Comparison of ENCODE assay signal across 7 mouse cellular contexts in the genomic region with DNA sequence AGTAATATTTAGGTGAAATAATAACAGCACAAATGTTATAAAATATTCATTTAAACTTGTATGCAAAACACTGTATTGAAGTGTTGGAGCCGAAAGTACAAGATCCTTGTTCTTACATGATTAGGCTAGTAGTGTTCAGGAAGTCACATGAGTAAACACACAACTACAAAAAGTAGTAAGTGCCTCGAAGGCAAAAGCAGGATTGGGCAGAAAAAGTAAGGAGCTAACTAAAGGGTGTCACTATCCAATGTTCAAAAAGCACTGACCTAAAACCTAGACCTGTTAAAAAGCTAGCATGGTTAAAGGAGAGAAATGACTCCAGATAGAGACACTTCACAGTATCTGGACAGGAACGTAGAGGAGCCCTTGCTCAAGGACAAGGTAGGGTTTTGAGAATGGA. TPM values are rescaled to one million over a fixed set of nuclear protein-coding genes. Genes with fewer than 3 reads are reported as not detected.
A peak's percentile ranks its signal among the peaks of the same experiment; 100 is the strongest.
DNase-seq lines count a peak whose midpoint lies in the region; ATAC-seq and TF ChIP-seq lines count a peak whose summit lies in the region.

No protein-coding gene starts in this region.

- H3K9ac ChIP-seq in forebrain, embryonic 11.5 days (ENCODE audit: low read length) = peak overlapping the region; percentile 88; the same call in 1 of the 2 replicates
- peak overlapping the region; percentile 87 for H3K9ac ChIP-seq in liver, embryonic 12.5 days

- DNase-seq in testis, postnatal 10 days (ENCODE audit: low spot score) = no peak
- no peak for DNase-seq in forebrain, embryonic 11.5 days (ENCODE audit: low spot score)
- no peak for DNase-seq in urinary bladder, postnatal 14 days (ENCODE audit: low spot score)
- no peak for DNase-seq in frontal cortex, postnatal 25 days (ENCODE audit: low spot score in 2 of 2)
- no peak for DNase-seq in urinary bladder, adult 18-20 months (ENCODE audit: low spot score in 2 of 2)

- no peaks in the 10 kb centered on the region; the same call in 1 of the 2 replicates for H3K4me1 ChIP-seq in testis, adult 2 months (ENCODE audit: control insufficient read depth, insufficient read depth, low read length)
- H3K4me1 ChIP-seq in forebrain, embryonic 11.5 days (replicated peaks; ENCODE audit: control insufficient read depth, insufficient read depth, low read length) = peaks cover 3% of the 10 kb centered on the region; the same call in 1 of the 2 replicates
- peaks cover 22% of the 10 kb centered on the region for H3K4me1 ChIP-seq in liver, embryonic 12.5 days

- TF ChIP-seq POLR2A in testis, adult 2 months (IDR thresholded peaks at IDR 0.05; ENCODE audit: control insufficient read depth, low read depth, low read length) = no peak

- H3K9me3 ChIP-seq in forebrain, embryonic 11.5 days (ENCODE audit: control insufficient read depth, low read length) = no peaks in the 10 kb centered on the region
- no peaks in the 10 kb centered on the region for H3K9me3 ChIP-seq in liver, embryonic 12.5 days (replicated peaks)

- peak overlapping the region; percentile 65 for H3K4me2 ChIP-seq in forebrain, embryonic 11.5 days (ENCODE audit: low read depth, low read length, severe bottlenecking)
- peak overlapping the region; percentile 88 for H3K4me2 ChIP-seq in liver, embryonic 12.5 days

- no peak for ATAC-seq in forebrain, embryonic 11.5 days (replicated peaks; ENCODE audit: low FRiP score)
- no peak for ATAC-seq in liver, embryonic 12.5 days

- H3K4me3 ChIP-seq in testis, adult 2 months (ENCODE audit: control insufficient read depth, low read depth, low read length) = peak overlapping the region; percentile 6; the same call in 1 of the 2 replicates
- peak overlapping the region; percentile 72 for H3K4me3 ChIP-seq in forebrain, embryonic 11.5 days (ENCODE audit: low read depth, low read length)
- peak overlapping the region; percentile 81 for H3K4me3 ChIP-seq in liver, embryonic 12.5 days

- TF ChIP-seq CTCF in testis, adult 2 months (IDR thresholded peaks at IDR 0.05; ENCODE audit: control insufficient read depth, insufficient read depth, insufficient replicate concordance, low read depth, low read length) = no peak

- 64% methylated on average over 3 of the region's 3 CpGs for WGBS in forebrain, embryonic 11.5 days
- WGBS in liver, embryonic 12.5 days (ENCODE audit: insufficient replicate concordance) = 32% methylated on average over 3 of the region's 3 CpGs

- no peak overlapping the region for H3K27ac ChIP-seq in testis, adult 2 months (ENCODE audit: control insufficient read depth, insufficient read depth, low read depth, low read length)
- H3K27ac ChIP-seq in forebrain, embryonic 11.5 days (ENCODE audit: low read depth, low read length) = no peak overlapping the region
- H3K27ac ChIP-seq in liver, embryonic 12.5 days = peak overlapping the region; percentile 97; the same call in 1 of the 2 replicates

- H3K36me3 ChIP-seq in testis, adult 2 months (ENCODE audit: control insufficient read depth, insufficient read depth, low read length) = no peaks in the 10 kb centered on the region
- no peaks in the 10 kb centered on the region for H3K36me3 ChIP-seq in forebrain, embryonic 11.5 days (ENCODE audit: control insufficient read depth, insufficient read depth, low read length)
- H3K36me3 ChIP-seq in liver, embryonic 12.5 days = peaks cover 25% of the 10 kb centered on the region

- no peaks in the 10 kb centered on the region for H3K27me3 ChIP-seq in testis, adult 2 months (ENCODE audit: control insufficient read depth, insufficient read depth, low read length)
- H3K27me3 ChIP-seq in forebrain, embryonic 11.5 days (ENCODE audit: control insufficient read depth, insufficient read depth, low read length) = no peaks in the 10 kb centered on the region
- H3K27me3 ChIP-seq in liver, embryonic 12.5 days (replicated peaks) = no peaks in the 10 kb centered on the region

RNA-seq across cellular contexts. Expression of a gene that starts 0.9 kb away (rescaled TPM):
- polyA plus RNA-seq in testis, adult 2 months (2012; rRNA removed) = 3.1 and 5.3 TPM in 2 replicates
- 77.8 and 92.6 TPM in 2 replicates for polyA plus RNA-seq in forebrain, embryonic 11.5 days (2014; fragmentation: Nextera tagmentation; extraction: Ambion mirVana)
- polyA plus RNA-seq in liver, embryonic 12.5 days (2016; fragmentation: Nextera tagmentation; extraction: Ambion mirVana) = 89.2 and 94.6 TPM in 2 replicates

RNA-seq across cellular contexts. Expression of a gene that starts 1.2 kb away (rescaled TPM):
- 3.7 TPM in 2 replicates for polyA plus RNA-seq in testis, adult 2 months (2012; rRNA removed)
- 15.8 and 16.6 TPM in 2 replicates for polyA plus RNA-seq in forebrain, embryonic 11.5 days (2014; fragmentation: Nextera tagmentation; extraction: Ambion mirVana)
- polyA plus RNA-seq in liver, embryonic 12.5 days (2016; fragmentation: Nextera tagmentation; extraction: Ambion mirVana) = 12.7 and 12.9 TPM in 2 replicates

RNA-seq across cellular contexts. Expression of a gene that starts 48.9 kb away (rescaled TPM):
- 5.1 and 7.2 TPM in 2 replicates for polyA plus RNA-seq in testis, adult 2 months (2012; rRNA removed)
- polyA plus RNA-seq in forebrain, embryonic 11.5 days (2014; fragmentation: Nextera tagmentation; extraction: Ambion mirVana) = 23.2 and 27.6 TPM in 2 replicates
- polyA plus RNA-seq in liver, embryonic 12.5 days (2016; fragmentation: Nextera tagmentation; extraction: Ambion mirVana) = 10.6 and 11.4 TPM in 2 replicates

RNA-seq across cellular contexts. Expression of a gene that starts 49.2 kb away (rescaled TPM):
- 2.8 and 3.1 TPM in 2 replicates for polyA plus RNA-seq in testis, adult 2 months (2012; rRNA removed)
- 85.0 and 101 TPM in 2 replicates for polyA plus RNA-seq in forebrain, embryonic 11.5 days (2014; fragmentation: Nextera tagmentation; extraction: Ambion mirVana)
- polyA plus RNA-seq in liver, embryonic 12.5 days (2016; fragmentation: Nextera tagmentation; extraction: Ambion mirVana) = 39.5 and 42.6 TPM in 2 replicates

Comparison
In these comparisons a context has a peak if more than half of its experiments do, and no peak if none do; other contexts are left out.
1. H3K4me3 ChIP-seq: peak in every context shown above with its lines; median percentile 81 in liver, embryonic 12.5 days; 72 in forebrain, embryonic 11.5 days; 6 in testis, adult 2 months.
2. RNA of a gene that starts 0.9 kb away (polyA plus RNA-seq): 77.8 to 92.6 TPM in forebrain, embryonic 11.5 days and 89.2 to 94.6 TPM in liver, embryonic 12.5 days; 3.1 to 5.3 TPM in testis, adult 2 months; every median in the first group is over 10 times any median in the second.